26 mouse cellular contexts compared by ENCODE assay signal in the genomic region with DNA sequence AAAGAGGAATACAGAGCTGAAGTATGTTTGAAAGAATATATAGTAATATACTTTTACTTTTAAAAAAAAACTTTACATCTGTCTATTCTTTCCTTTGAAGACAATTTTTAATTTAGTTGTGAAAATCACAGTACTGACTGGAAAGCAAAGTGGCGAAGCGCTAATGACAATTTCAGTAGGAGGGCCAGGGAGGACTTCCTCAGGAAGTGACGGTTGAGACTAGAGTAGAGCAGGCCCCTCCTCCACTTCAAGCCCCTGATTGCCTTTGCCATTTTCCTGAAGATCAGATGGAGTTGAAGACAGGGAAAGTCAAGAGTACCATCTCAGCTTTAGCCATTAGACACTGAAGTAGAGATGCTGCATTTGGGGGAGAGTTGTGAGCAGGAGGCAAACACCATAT.
"Had no signal": no experiment of that assay in that cellular context is flagged by ENCODE, and none has a peak within 500 bp of the region (broad histone marks: within the 10 kb centered on the region; RNA-seq: fewer than 3 reads in every experiment).

No protein-coding gene starts in this region.

- H3K4me1 ChIP-seq: hindbrain, embryonic 10.5 days; hindbrain, embryonic 12.5 days; intestine, embryonic 15.5 days; kidney, embryonic 15.5 days; limb, embryonic 13.5 days; limb, embryonic 15.5 days had no signal

- H3K36me3 ChIP-seq: heart, embryonic 10.5 days; heart, embryonic 12.5 days; hindbrain, embryonic 12.5 days; intestine, embryonic 15.5 days; kidney, embryonic 15.5 days; limb, embryonic 13.5 days; limb, embryonic 15.5 days; liver, embryonic 13.5 days had no signal

- ATAC-seq: hindbrain, embryonic 16.5 days; inflammation-experienced regulatory T-cells, adult 6 months; intestine, embryonic 15.5 days; intestine, postnatal 0 days had no signal

- H3K27me3 ChIP-seq: heart, embryonic 12.5 days; hindbrain, embryonic 12.5 days; intestine, embryonic 15.5 days; kidney, embryonic 15.5 days; limb, embryonic 13.5 days; limb, embryonic 15.5 days; liver, embryonic 13.5 days had no signal

- H3K27ac ChIP-seq: heart, embryonic 10.5 days; hindbrain, embryonic 10.5 days; hindbrain, embryonic 12.5 days; hindbrain, embryonic 14.5 days; intestine, embryonic 15.5 days; kidney, embryonic 15.5 days; kidney, postnatal 0 days; limb, embryonic 13.5 days; limb, embryonic 15.5 days; liver, embryonic 13.5 days had no signal

- H3K4me3 ChIP-seq: heart, embryonic 10.5 days; heart, embryonic 12.5 days; hindbrain, embryonic 10.5 days; hindbrain, embryonic 12.5 days; intestine, embryonic 15.5 days; kidney, embryonic 15.5 days; limb, embryonic 13.5 days; limb, embryonic 15.5 days; liver, embryonic 13.5 days had no signal

- DNase-seq: gastrocnemius, postnatal 14 days; gastrocnemius, postnatal 36 days; heart, adult 18-20 months; heart, postnatal 10 days; heart, postnatal 4 days; kidney, adult 18-20 months; kidney, adult 9 months; kidney, postnatal 14 days; kidney, postnatal 36 days; layer of hippocampus, adult 9-11 months; layer of hippocampus, postnatal 36 days; left cerebral cortex, postnatal 4 days; liver, embryonic 13.5 days had no signal
